Mouse (Mus musculus) A20 (cell line): ENCODE measurements around the gene Samt2.
"Not testable (repeated sequence)": the region's sequence is repeated elsewhere in the genome, so short reads cannot be mapped to it uniquely, and the experiment has no call there.

ENCODE experiments used
- DNase-seq: peaks from one replicate; pipeline ENCODE4 v3.0.0-alpha.2; 2011; ENCODE audit warnings: low read depth, low spot score

Samt2 gene

DNA sequence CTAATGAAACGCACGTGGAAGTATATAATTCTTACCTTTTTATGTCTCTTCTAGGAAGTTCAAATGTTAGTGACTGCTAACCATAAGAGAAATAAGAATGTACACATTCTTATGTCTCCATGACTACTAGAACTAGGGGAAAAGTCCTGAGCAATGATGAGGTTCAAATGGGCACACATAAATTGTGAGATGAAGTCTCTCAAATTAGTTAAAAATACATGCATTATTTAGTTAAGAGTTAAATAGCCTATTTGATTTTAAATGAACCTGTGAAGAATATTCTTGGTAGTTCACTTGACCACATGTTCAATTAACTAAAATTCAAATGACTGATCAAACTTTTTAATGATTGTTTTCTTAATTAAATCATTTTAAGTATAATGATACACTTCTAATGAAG lies at the start of gene Samt2:
Gene Samt2, minus strand, starts transcription at position 101 of the 400 bp plus-strand sequence.
- not testable (repeated sequence) for DNase-seq
